Mouse (Mus musculus) liver, embryonic 11.5 days (tissue): ENCODE measurements around the gene Ncoa5. TPM values are rescaled to one million over a fixed set of nuclear protein-coding genes. Genes with fewer than 3 reads are reported as not detected.

Experiments used
- ATAC-seq: fragments of 200-750 bp; cut with Nextera tagmentation; replicated peaks from 2 replicates; pipeline ENCODE4 v1.8.0; 2017; ENCODE audit warnings: moderate number of reproducible peaks, mild to moderate bottlenecking, moderate TSS enrichment, moderate library complexity; ENCODE audit not compliant: low FRiP score
- DNase-seq: peaks from one replicate; pipeline ENCODE4 v3.0.0-alpha.2; 2017; ENCODE audit warnings: low spot score
- H3K27ac ChIP-seq: fragments of 300-500 bp; sonication (generic); 2 replicates; pipeline ENCODE4 v1.5.1; 2014; ENCODE audit warnings: mild to moderate bottlenecking, low read depth, low read length, control low read depth
- H3K27me3 ChIP-seq: fragments of 300-500 bp; sonication (generic); replicated peaks from 2 replicates; pipeline ENCODE4 v1.6.1; 2014; ENCODE audit warnings: low read length, mixed read lengths; ENCODE audit not compliant: control insufficient read depth, insufficient read depth
- H3K36me3 ChIP-seq: fragments of 300-500 bp; sonication (generic); 2 replicates; pipeline ENCODE4 v1.6.1; 2014; ENCODE audit warnings: mild to moderate bottlenecking, low read length, moderate library complexity, mixed read lengths; ENCODE audit not compliant: control insufficient read depth, insufficient read depth
- H3K4me1 ChIP-seq: fragments of 300-500 bp; sonication (generic); replicated peaks from 2 replicates; pipeline ENCODE4 v1.6.1; 2014; ENCODE audit warnings: low read length, mixed read lengths; ENCODE audit not compliant: control insufficient read depth, insufficient read depth
- H3K4me2 ChIP-seq: fragments of 300-500 bp; sonication (generic); 2 replicates; pipeline ENCODE4 v1.6.1; 2014; ENCODE audit warnings: mild to moderate bottlenecking, control low read depth, moderate library complexity
- H3K4me3 ChIP-seq: fragments of 300-500 bp; sonication (generic); 2 replicates; pipeline ENCODE4 v1.5.1; 2014; ENCODE audit warnings: low read depth, low read length, control low read depth
- H3K9ac ChIP-seq: fragments of 300-500 bp; sonication (generic); 2 replicates; pipeline ENCODE4 v1.6.1; 2014; ENCODE audit warnings: low read depth, low read length, control low read depth
- H3K9me3 ChIP-seq: fragments of 300-500 bp; sonication (generic); 2 replicates; pipeline ENCODE4 v1.6.1; 2016; ENCODE audit warnings: low read length, inconsistent platforms, mixed read lengths; ENCODE audit not compliant: control insufficient read depth
- WGBS: fragments of 180-500 bp; shearing (Covaris S2); extraction: QIAGEN DNeasy Blood & Tissue Kit; methylation state at CpG from one replicate; pipeline ENCODE4 v1.1.7; 2014; 5-methylcytosine and 5-hydroxymethylcytosine counted together
- polyA plus RNA-seq: library from polyadenylated mRNA; unstranded; fragments of >200 nt; fragmentation: Nextera tagmentation; extraction: Ambion mirVana; gene quantifications from 2 replicates; pipeline ENCODE4 v1.2.1, GENCODE M21; 2014

Gene Ncoa5
- polyA plus RNA-seq, 1 experiment from 2014 or later = 45.9 TPM

- Histone ChIP-seq H3K27ac (no peak overlapping the region), H3K4me3 (no peak overlapping the region), H3K27me3 (peaks cover 74% of the 10 kb centered on the region), H3K36me3 (no peaks in the 10 kb centered on the region), H3K4me2 (no peak overlapping the region), H3K9ac (no peak overlapping the region), H3K9me3 (no peaks in the 10 kb centered on the region), H3K4me1 (0 out of 2 replicates have a peak, but pooled peaks cover 2% of the 10 kb centered on the region)
- DNase-seq (no peak), ATAC-seq (no peak)
- WGBS = 35% methylated on average over 13 of the region's 13 CpGs
These were observed 82.2 kb downstream of the Ncoa5 start for GRCm38 (mm10) chr2:164952448-164952847.

- H3K27ac ChIP-seq = no peak overlapping the region
- H3K36me3 ChIP-seq = no peaks in the 10 kb centered on the region
- no peak for ATAC-seq
- H3K4me2 ChIP-seq = no peak overlapping the region
- no peak overlapping the region for H3K9ac ChIP-seq
- peaks cover 79% of the 10 kb centered on the region for H3K27me3 ChIP-seq
- DNase-seq = no peak
- 77% methylated on average over 4 of the region's 4 CpGs for WGBS
- H3K4me1 ChIP-seq = 0 out of 2 replicates have a peak, but pooled peaks cover 2% of the 10 kb centered on the region
- H3K9me3 ChIP-seq = no peaks in the 10 kb centered on the region
- no peak overlapping the region for H3K4me3 ChIP-seq
These were observed 82.9 kb downstream of the Ncoa5 start for GRCm38 (mm10) chr2:164951745-164952144.

DNA sequence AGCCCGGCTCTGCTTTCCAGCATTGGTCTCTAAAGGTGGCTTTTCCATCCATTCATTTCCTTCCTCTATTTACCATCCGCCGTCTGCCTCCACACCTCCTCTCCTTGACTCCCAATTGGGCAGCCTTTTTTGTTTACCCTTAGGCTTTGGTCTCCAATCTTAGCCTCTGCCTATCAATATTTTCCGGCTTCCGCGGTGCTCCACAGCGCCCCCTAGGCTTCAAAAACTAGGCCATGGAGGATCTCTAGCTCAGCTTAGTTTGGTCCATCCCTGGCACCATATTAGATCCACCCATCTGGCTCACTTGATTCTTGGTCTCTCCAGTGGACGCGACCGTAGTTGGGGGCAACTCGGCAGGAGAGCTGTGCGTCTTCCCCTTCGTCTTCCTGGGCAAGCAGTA, 84.2 kb downstream of the Ncoa5 start:
- Histone ChIP-seq H3K27me3 (peaks cover 84% of the 10 kb centered on the region), H3K9ac (no peak overlapping the region), H3K9me3 (no peaks in the 10 kb centered on the region), H3K36me3 (no peaks in the 10 kb centered on the region), H3K4me2 (no peak overlapping the region), H3K4me3 (no peak overlapping the region), H3K27ac (no peak overlapping the region), H3K4me1 (0 out of 2 replicates have a peak, but pooled peaks cover 2% of the 10 kb centered on the region)
- ATAC-seq = no peak
- 23% methylated on average over 13 of the region's 13 CpGs for WGBS
- DNase-seq = no peak

Other genes with a start within 250 kb of the Ncoa5 start
- 8.3 and 8.4 TPM in 2 replicates for gene Snx21, start 249.0 kb downstream of the Ncoa5 start, polyA plus RNA-seq
- 23.2 and 23.6 TPM in 2 replicates for gene Acot8, start 230.0 kb downstream of the Ncoa5 start, polyA plus RNA-seq
- 7.3 and 8.7 TPM in 2 replicates for gene Zswim3, start 229.8 kb downstream of the Ncoa5 start, polyA plus RNA-seq
- 13.7 and 15.6 TPM in 2 replicates for gene Zswim1, start 212.2 kb downstream of the Ncoa5 start, polyA plus RNA-seq
- gene Spata25, start 206.3 kb downstream of the Ncoa5 start, polyA plus RNA-seq = not detected in 2 replicates
- gene Ctsa, start 202.0 kb downstream of the Ncoa5 start, polyA plus RNA-seq = 97.2 and 103 TPM in 2 replicates
- 3.9 and 4.9 TPM in 2 replicates for gene Neurl2, start 201.4 kb downstream of the Ncoa5 start, polyA plus RNA-seq
- 9.9 and 10.7 TPM in 2 replicates for gene Pltp, start 177.2 kb downstream of the Ncoa5 start, polyA plus RNA-seq
- gene Pcif1, start 155.6 kb downstream of the Ncoa5 start, polyA plus RNA-seq = 63.9 and 67.5 TPM in 2 replicates
- 15.0 TPM in 2 replicates for gene Zfp335, start 123.1 kb downstream of the Ncoa5 start, polyA plus RNA-seq
- 0.66 and 1.9 TPM in 2 replicates for gene Mmp9, start 94.1 kb downstream of the Ncoa5 start, polyA plus RNA-seq
- 0.55 and 0.70 TPM in 2 replicates for gene Slc12a5, start 74.1 kb downstream of the Ncoa5 start, polyA plus RNA-seq
- gene Cd40, start 20.8 kb upstream of the Ncoa5 start, polyA plus RNA-seq = 5.5 and 7.7 TPM in 2 replicates
- gene 1700025C18Rik, start 55.9 kb upstream of the Ncoa5 start, polyA plus RNA-seq = not detected in 2 replicates
- gene Cdh22, start 200.0 kb upstream of the Ncoa5 start, polyA plus RNA-seq = 0.11 and 0.17 TPM in 2 replicates